Mouse (Mus musculus) brain, embryonic 14.5 days (tissue): ENCODE results near the gene Repin1. TPM values are rescaled to one million over a fixed set of nuclear protein-coding genes. Genes with fewer than 3 reads are reported as not detected.

Experiments used
- DNase-seq: peaks from one replicate; pipeline ENCODE4 v3.0.0-alpha.2; 2011; ENCODE audit warnings: low read depth
- CTCF ChIP-seq: fragments of 200-500 bp; IDR thresholded peaks from 2 replicates; pipeline ENCODE4 v1.5.1; 2012; ENCODE audit warnings: inconsistent platforms, mild to moderate bottlenecking, moderate library complexity, borderline replicate concordance; ENCODE audit not compliant: insufficient read depth, insufficient read length; ENCODE audit errors: extremely low read depth
- POLR2A ChIP-seq: fragments of 200-500 bp; IDR thresholded peaks from 2 replicates; pipeline ENCODE4 v1.6.1; 2012; ENCODE audit warnings: mild to moderate bottlenecking, inconsistent platforms, borderline replicate concordance; ENCODE audit not compliant: poor library complexity, insufficient read depth, insufficient read length, severe bottlenecking; ENCODE audit errors: extremely low read depth
- polyA plus RNA-seq: library from polyadenylated mRNA; depleted of rRNA; stranded (reverse); fragments of >200 nt; gene quantifications from 2 replicates; pipeline ENCODE4 v1.2.3, GENCODE M21; 2012

The Repin1 gene
- polyA plus RNA-seq, 1 experiment, result 60.0 TPM

- TF ChIP-seq CTCF (no peak), POLR2A (no peak)
- DNase-seq, result no peak
Measured at GRCm38 (mm10) chr6:48629661-48630034, 36.0 kb downstream of the Repin1 start.

GRCm38 (mm10) chr6:48630831-48631230, 37.1 kb downstream of the Repin1 start:
- no peak for TF ChIP-seq CTCF
- TF ChIP-seq POLR2A, result no peak
- DNase-seq, result no peak

GRCm38 (mm10) chr6:48635105-48635504, 41.4 kb downstream of the Repin1 start:
- no peak for TF ChIP-seq CTCF
- TF ChIP-seq POLR2A, result no peak
- DNase-seq, result no peak

- no peak for DNase-seq
- TF ChIP-seq CTCF (no peak), POLR2A (no peak)
Measured at GRCm38 (mm10) chr6:48636515-48636914, 42.8 kb downstream of the Repin1 start.

- TF ChIP-seq CTCF (no peak), POLR2A (no peak)
Measured at GRCm38 (mm10) chr6:48637811-48638500, 44.3 kb downstream of the Repin1 start.

GRCm38 (mm10) chr6:48638553-48638952, 44.9 kb downstream of the Repin1 start:
- DNase-seq, result no peak

More at GRCm38 (mm10) chr6:48637811-48638500, 44.3 kb downstream of the Repin1 start:
- no peak for DNase-seq

GRCm38 (mm10) chr6:48641391-48641790, 47.7 kb downstream of the Repin1 start:
- DNase-seq, result no peak
- no peak for TF ChIP-seq POLR2A
- no peak for TF ChIP-seq CTCF

More at GRCm38 (mm10) chr6:48638553-48638952, 44.9 kb downstream of the Repin1 start:
- TF ChIP-seq CTCF (no peak), POLR2A (no peak)

GRCm38 (mm10) chr6:48642764-48643292, 49.1 kb downstream of the Repin1 start:
- TF ChIP-seq CTCF (peak; percentile 50; the same call in 1 of the 2 replicates), POLR2A (no peak)
- DNase-seq, result peak; percentile 89

- peak; percentile 81 for DNase-seq
Measured at GRCm38 (mm10) chr6:48645660-48646308, 52.1 kb downstream of the Repin1 start.

GRCm38 (mm10) chr6:48646309-48646690, 52.6 kb downstream of the Repin1 start:
- TF ChIP-seq CTCF, result no peak
- no peak for TF ChIP-seq POLR2A
- no peak for DNase-seq

More at GRCm38 (mm10) chr6:48645660-48646308, 52.1 kb downstream of the Repin1 start:
- TF ChIP-seq POLR2A (no peak), CTCF (peak; percentile 87)

GRCm38 (mm10) chr6:48646995-48647394, 53.3 kb downstream of the Repin1 start, which contains the start of gene Gimap8:
Gene Gimap8 (plus strand): TSS chr6:48647234.
- TF ChIP-seq POLR2A, result no peak
- peak; percentile 32; the same call in 1 of the 2 replicates for TF ChIP-seq CTCF
- DNase-seq, result peak; percentile 34
